Mouse (Mus musculus): ENCODE measurements at regions not wholly inside any gene's neighbourhood (a gene's known extent, or its start where the extent isn't known, plus 50 kb on each side); places are given as distances from the start of the nearest gene placed in this dataset.

DNA sequence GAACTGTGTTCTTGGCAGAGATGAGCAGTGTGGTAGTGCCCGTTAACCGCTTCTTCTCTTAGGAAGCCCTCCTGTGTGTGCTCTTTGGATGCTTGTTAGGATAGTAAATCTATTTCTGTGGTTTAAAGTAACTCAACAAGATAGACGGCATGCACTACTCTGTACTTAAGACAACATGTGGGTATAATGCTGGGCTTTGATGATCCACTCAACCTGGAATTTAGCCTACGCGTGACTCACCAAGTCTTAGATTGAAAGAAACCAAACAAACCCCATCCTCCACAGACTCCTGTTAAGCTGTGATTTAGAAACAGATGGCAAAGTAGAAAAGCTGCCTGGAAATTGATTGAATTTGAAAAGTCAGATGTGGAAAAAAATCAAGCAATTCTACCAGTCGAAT lies 673.5 kb downstream of the Olfm4 start:
- no peaks in the 10 kb centered on the region for H3K36me3 ChIP-seq (ENCODE audit: control insufficient read depth, insufficient read depth)
- peak; percentile 38; the same call in 1 of the 2 replicates for ATAC-seq
- no peaks in the 10 kb centered on the region for H3K27me3 ChIP-seq (replicated peaks; ENCODE audit: control insufficient read depth, insufficient read depth, low read length)
- H3K4me3 ChIP-seq (replicated peaks; ENCODE audit: low read length), result no peak overlapping the region
- H3K9me3 ChIP-seq (ENCODE audit: control insufficient read depth, low read length), result no peaks in the 10 kb centered on the region
- no peak overlapping the region for H3K9ac ChIP-seq (replicated peaks; ENCODE audit: low read depth, low read length)
- H3K4me2 ChIP-seq (ENCODE audit: low read length), result no peak overlapping the region
- WGBS, result 80% methylated on average over 6 of the region's 6 CpGs
- no peak overlapping the region for H3K27ac ChIP-seq (ENCODE audit: low read length)
- no peaks in the 10 kb centered on the region for H3K4me1 ChIP-seq (replicated peaks; ENCODE audit: control insufficient read depth, insufficient read depth, low read length)

GRCm38 (mm10) chr14:80682876-80683275 lies 699.0 kb downstream of the Olfm4 start:
- no peaks in the 10 kb centered on the region for H3K27me3 ChIP-seq (replicated peaks; ENCODE audit: control insufficient read depth, insufficient read depth, low read length)
- peak; percentile 45; the same call in 1 of the 2 replicates for ATAC-seq
- H3K4me2 ChIP-seq (ENCODE audit: low read length), result peak overlapping the region; percentile 47
- H3K9me3 ChIP-seq (ENCODE audit: control insufficient read depth, low read length), result no peaks in the 10 kb centered on the region
- no peak overlapping the region for H3K4me3 ChIP-seq (replicated peaks; ENCODE audit: low read length)
- no peak overlapping the region for H3K9ac ChIP-seq (replicated peaks; ENCODE audit: low read depth, low read length)
- no peak overlapping the region for H3K27ac ChIP-seq (ENCODE audit: low read length)
- H3K4me1 ChIP-seq (replicated peaks; ENCODE audit: control insufficient read depth, insufficient read depth, low read length), result peaks cover 10% of the 10 kb centered on the region
- 18% methylated on average over 1 of the region's 1 CpGs for WGBS
- H3K36me3 ChIP-seq (ENCODE audit: control insufficient read depth, insufficient read depth), result no peaks in the 10 kb centered on the region

- Histone ChIP-seq H3K4me2 (ENCODE audit: low read length) (peak overlapping the region; percentile 47), H3K4me1 (replicated peaks; ENCODE audit: control insufficient read depth, insufficient read depth, low read length) (peaks cover 10% of the 10 kb centered on the region), H3K27ac (ENCODE audit: low read length) (no peak overlapping the region), H3K27me3 (replicated peaks; ENCODE audit: control insufficient read depth, insufficient read depth, low read length) (no peaks in the 10 kb centered on the region), H3K36me3 (ENCODE audit: control insufficient read depth, insufficient read depth) (no peaks in the 10 kb centered on the region), H3K9me3 (ENCODE audit: control insufficient read depth, low read length) (no peaks in the 10 kb centered on the region), H3K4me3 (replicated peaks; ENCODE audit: low read length) (peak overlapping the region; percentile 9), H3K9ac (replicated peaks; ENCODE audit: low read depth, low read length) (peak overlapping the region; percentile 35)
- ATAC-seq, result peak; percentile 64
- WGBS, result 5% methylated on average over 7 of the region's 7 CpGs
Observed at GRCm38 (mm10) chr14:80683282-80683681, 699.4 kb downstream of the Olfm4 start.

DNA sequence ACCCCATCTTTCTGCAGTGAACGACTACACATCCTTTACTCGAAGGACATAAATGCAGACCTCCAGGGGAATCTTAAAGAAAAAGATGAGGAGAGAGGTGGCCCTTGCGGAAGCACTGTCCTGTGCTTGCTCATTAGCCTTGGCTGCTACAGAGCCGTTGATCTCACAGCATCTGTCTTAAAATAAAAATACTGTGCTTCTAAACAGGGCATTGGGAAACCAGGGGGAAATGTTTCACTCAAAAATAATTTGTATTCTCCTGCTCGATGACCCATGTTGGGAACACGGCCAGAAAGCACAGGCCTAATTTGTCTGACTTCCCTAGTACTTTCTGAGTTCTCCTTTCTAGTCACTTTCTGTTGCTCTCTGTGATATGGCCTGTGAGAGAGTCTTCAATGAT lies 699.8 kb downstream of the Olfm4 start:
- Histone ChIP-seq H3K36me3 (ENCODE audit: control insufficient read depth, insufficient read depth) (no peaks in the 10 kb centered on the region), H3K27me3 (replicated peaks; ENCODE audit: control insufficient read depth, insufficient read depth, low read length) (no peaks in the 10 kb centered on the region), H3K4me1 (replicated peaks; ENCODE audit: control insufficient read depth, insufficient read depth, low read length) (peaks cover 10% of the 10 kb centered on the region), H3K9me3 (ENCODE audit: control insufficient read depth, low read length) (no peaks in the 10 kb centered on the region), H3K9ac (replicated peaks; ENCODE audit: low read depth, low read length) (peak overlapping the region; percentile 35), H3K4me2 (ENCODE audit: low read length) (peak overlapping the region; percentile 47), H3K27ac (ENCODE audit: low read length) (no peak overlapping the region), H3K4me3 (replicated peaks; ENCODE audit: low read length) (peak overlapping the region; percentile 9; the same call in 1 of the 2 replicates)
- WGBS, result 18% methylated on average over 6 of the region's 6 CpGs
- ATAC-seq, result no peak; the same call in 1 of the 2 replicates

DNA sequence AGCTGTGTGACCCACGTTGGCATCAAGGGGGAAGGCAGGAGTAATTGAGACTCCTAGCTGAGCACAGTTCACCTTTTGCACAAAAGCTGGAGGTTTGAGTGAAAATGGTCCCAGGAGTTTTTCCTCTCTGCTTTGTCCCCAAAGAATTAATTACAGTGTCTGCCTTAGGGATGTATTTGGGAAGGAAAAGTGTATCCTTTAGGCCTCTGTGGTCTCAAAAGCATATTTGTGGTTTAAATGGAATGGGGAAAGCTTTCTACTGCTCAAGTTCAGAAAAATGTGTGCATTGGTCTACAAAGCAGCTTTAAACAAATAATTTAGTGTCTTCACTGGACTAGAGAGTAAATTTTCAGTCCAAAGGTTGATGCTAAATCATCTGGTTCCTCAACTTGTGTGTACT lies 706.6 kb downstream of the Olfm4 start:
- 6% methylated on average over 1 of the region's 1 CpGs for WGBS
- Histone ChIP-seq H3K4me1 (replicated peaks; ENCODE audit: control insufficient read depth, insufficient read depth, low read length) (no peaks in the 10 kb centered on the region), H3K27me3 (replicated peaks; ENCODE audit: control insufficient read depth, insufficient read depth, low read length) (no peaks in the 10 kb centered on the region), H3K4me3 (replicated peaks; ENCODE audit: low read length) (no peak overlapping the region), H3K27ac (ENCODE audit: low read length) (no peak overlapping the region), H3K36me3 (ENCODE audit: control insufficient read depth, insufficient read depth) (no peaks in the 10 kb centered on the region), H3K4me2 (ENCODE audit: low read length) (no peak overlapping the region), H3K9ac (replicated peaks; ENCODE audit: low read depth, low read length) (no peak overlapping the region), H3K9me3 (ENCODE audit: control insufficient read depth, low read length) (no peaks in the 10 kb centered on the region)
- no peak for ATAC-seq

DNA sequence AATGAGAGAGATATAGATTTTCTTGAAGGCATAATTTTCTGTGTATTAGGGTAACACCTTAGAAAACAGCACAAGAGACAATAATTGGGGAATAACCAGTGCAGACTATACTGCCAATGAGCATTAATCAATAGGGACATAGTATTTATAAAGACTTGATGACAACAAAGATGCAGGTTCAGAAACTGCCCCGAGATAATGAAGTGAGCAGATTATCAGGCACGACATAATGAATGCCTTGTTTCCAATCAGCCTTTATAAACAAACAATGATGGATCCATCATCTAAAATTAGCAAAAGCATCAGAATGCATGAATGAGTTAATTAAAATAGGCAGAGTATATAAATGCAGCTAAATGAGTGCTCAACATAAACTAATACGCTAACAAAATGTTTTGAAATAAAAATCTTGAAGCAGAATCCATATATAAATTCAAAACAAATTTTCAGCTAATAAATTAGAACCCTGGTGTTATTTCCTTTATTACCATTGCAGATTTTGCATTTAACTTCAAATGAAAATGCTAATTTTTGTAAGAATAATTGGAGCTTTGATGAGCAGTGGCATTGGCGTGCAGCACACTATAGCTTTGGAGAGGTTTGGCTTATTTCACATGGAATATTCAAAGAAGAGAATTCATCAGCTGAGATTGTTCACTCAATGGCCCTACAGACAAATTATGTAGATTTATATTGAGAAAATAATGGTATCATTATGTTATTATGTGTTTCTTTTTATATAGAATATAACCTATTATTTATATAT lies 739.1 kb downstream of the Olfm4 start:
- no peak overlapping the region for H3K4me2 ChIP-seq (ENCODE audit: low read length)
- H3K27me3 ChIP-seq (replicated peaks; ENCODE audit: control insufficient read depth, insufficient read depth, low read length), result no peaks in the 10 kb centered on the region
- no peaks in the 10 kb centered on the region for H3K9me3 ChIP-seq (ENCODE audit: control insufficient read depth, low read length)
- peak; percentile 72 for ATAC-seq
- H3K36me3 ChIP-seq (ENCODE audit: control insufficient read depth, insufficient read depth), result no peaks in the 10 kb centered on the region
- H3K27ac ChIP-seq (ENCODE audit: low read length), result no peak overlapping the region
- no peak overlapping the region for H3K9ac ChIP-seq (replicated peaks; ENCODE audit: low read depth, low read length)
- no peak overlapping the region for H3K4me3 ChIP-seq (replicated peaks; ENCODE audit: low read length)
- WGBS, result 20% methylated on average over 4 of the region's 4 CpGs
- H3K4me1 ChIP-seq (replicated peaks; ENCODE audit: control insufficient read depth, insufficient read depth, low read length), result no peaks in the 10 kb centered on the region

GRCm38 (mm10) chr14:80731194-80731593 lies 747.3 kb downstream of the Olfm4 start:
- 34% methylated on average over 5 of the region's 5 CpGs for WGBS
- H3K4me2 ChIP-seq (ENCODE audit: low read length), result no peak overlapping the region
- no peak overlapping the region for H3K4me3 ChIP-seq (replicated peaks; ENCODE audit: low read length)
- no peaks in the 10 kb centered on the region for H3K4me1 ChIP-seq (replicated peaks; ENCODE audit: control insufficient read depth, insufficient read depth, low read length)
- no peak overlapping the region for H3K27ac ChIP-seq (ENCODE audit: low read length)
- H3K9ac ChIP-seq (replicated peaks; ENCODE audit: low read depth, low read length), result no peak overlapping the region
- ATAC-seq, result no peak
- no peaks in the 10 kb centered on the region for H3K27me3 ChIP-seq (replicated peaks; ENCODE audit: control insufficient read depth, insufficient read depth, low read length)
- H3K9me3 ChIP-seq (ENCODE audit: control insufficient read depth, low read length), result no peaks in the 10 kb centered on the region
- no peaks in the 10 kb centered on the region for H3K36me3 ChIP-seq (ENCODE audit: control insufficient read depth, insufficient read depth)

Data from forebrain, embryonic 16.5 days (tissue).